Mouse (Mus musculus) heart, postnatal 0 days (tissue): ENCODE data around the gene Tmem30c.

ENCODE experiments used
- CTCF ChIP-seq: IDR thresholded peaks from 2 replicates; pipeline ENCODE4 v1.5.1; 2016; ENCODE audit warnings: antibody characterized with exemption, control low read depth, low read depth
- EP300 ChIP-seq: IDR thresholded peaks from 2 replicates; pipeline ENCODE4 v1.6.1; 2016; ENCODE audit warnings: antibody characterized with exemption, low read depth

- TF ChIP-seq CTCF (no peak), EP300 (no peak)
Observed at GRCm38 (mm10) chr16:57340613-57340898, 47.9 kb upstream of the Tmem30c start.
